Mouse (Mus musculus): ENCODE results near the gene Cntfr. TPM values are rescaled to one million over a fixed set of nuclear protein-coding genes. Genes with fewer than 3 reads are reported as not detected.

Cntfr gene
- polyA plus RNA-seq, 1 experiment from 2014 or later, result 32.7 TPM

DNA sequence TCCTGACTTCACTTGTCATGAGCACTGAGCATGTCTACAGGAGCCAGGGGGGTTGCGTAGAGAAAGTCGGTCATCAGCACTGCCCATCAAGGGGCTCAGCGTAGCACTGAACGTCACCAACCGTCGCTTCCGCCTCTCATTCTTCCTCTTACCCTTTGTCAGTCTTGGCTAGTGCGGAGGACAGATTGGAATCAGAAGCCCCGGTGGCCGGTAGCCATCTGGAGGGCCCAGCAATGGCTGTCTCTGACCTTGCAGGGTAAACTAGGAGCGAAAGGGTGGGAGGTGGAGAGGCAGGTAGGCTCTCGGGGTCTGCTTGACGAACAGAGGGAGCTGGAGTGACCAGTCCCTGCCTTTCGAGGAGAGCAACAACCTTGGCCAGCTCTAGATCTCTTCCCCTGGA is 74.8 kb downstream of the Cntfr start:
- H3K27me3 ChIP-seq, result peaks cover 27% of the 10 kb centered on the region

DNA sequence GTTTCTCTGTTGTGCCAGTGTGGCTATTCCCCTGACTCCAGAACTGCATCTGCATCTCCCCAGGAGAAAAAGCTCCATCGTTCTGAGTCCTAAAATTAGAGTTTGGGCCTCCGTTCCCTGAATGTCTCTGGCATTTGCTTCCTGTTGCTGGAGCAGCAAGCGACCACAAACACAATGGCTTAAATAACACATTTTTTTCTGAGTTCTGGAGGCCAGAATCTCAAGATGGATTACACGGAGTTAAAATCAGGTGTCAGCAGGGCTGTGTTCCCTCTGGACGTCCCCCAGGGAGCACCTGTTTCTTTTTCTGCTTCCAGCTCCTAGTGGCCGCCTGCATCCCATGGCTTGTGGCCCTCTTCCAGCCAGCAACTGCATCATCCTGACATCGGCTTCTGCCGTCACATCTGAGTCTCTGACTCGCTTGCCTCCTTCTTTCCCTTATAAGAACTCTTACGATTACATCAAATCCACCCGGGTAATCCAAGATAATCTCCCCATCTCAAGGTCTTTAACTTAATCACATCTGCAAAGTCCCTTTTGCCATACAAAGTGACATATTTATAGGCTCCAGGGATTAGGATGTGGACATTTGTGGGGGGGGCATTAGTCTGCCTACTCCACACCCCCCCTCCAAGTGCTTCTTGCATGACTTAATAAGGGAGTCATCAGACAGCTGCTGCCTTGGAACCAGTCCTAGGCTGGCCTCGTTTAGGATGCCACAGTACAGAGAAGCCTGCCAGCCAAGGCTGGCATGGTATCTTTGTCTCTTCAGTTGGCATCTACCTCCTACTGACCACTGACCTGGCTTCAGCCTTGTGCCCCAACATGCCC is 77.8 kb downstream of the Cntfr start:
- Histone ChIP-seq H3K27ac (0 out of 2 replicates have a peak overlapping the region, but pooled peaks have one; percentile 1), H3K27me3 (peaks cover 23% of the 10 kb centered on the region; the same call in 1 of the 2 replicates), H3K4me2 (replicated peaks) (no peak overlapping the region), H3K36me3 (no peaks in the 10 kb centered on the region), H3K9me3 (no peaks in the 10 kb centered on the region), H3K9ac (replicated peaks) (no peak overlapping the region), H3K4me1 (replicated peaks) (peaks cover 37% of the 10 kb centered on the region), H3K4me3 (replicated peaks) (no peak overlapping the region)
- 37% methylated on average over 12 of the region's 12 CpGs for WGBS
- ATAC-seq, result no peak

More for the DNA sequence above, 74.8 kb downstream of the Cntfr start:
- H3K4me3 ChIP-seq (replicated peaks), result no peak overlapping the region
- H3K4me1 ChIP-seq (replicated peaks), result peaks cover 23% of the 10 kb centered on the region
- WGBS, result 92% methylated on average over 14 of the region's 14 CpGs
- H3K36me3 ChIP-seq, result no peaks in the 10 kb centered on the region
- H3K9me3 ChIP-seq, result no peaks in the 10 kb centered on the region
- no peak overlapping the region for H3K4me2 ChIP-seq (replicated peaks)
- ATAC-seq, result no peak
- H3K9ac ChIP-seq (replicated peaks), result no peak overlapping the region
- no peak overlapping the region for H3K27ac ChIP-seq

DNA sequence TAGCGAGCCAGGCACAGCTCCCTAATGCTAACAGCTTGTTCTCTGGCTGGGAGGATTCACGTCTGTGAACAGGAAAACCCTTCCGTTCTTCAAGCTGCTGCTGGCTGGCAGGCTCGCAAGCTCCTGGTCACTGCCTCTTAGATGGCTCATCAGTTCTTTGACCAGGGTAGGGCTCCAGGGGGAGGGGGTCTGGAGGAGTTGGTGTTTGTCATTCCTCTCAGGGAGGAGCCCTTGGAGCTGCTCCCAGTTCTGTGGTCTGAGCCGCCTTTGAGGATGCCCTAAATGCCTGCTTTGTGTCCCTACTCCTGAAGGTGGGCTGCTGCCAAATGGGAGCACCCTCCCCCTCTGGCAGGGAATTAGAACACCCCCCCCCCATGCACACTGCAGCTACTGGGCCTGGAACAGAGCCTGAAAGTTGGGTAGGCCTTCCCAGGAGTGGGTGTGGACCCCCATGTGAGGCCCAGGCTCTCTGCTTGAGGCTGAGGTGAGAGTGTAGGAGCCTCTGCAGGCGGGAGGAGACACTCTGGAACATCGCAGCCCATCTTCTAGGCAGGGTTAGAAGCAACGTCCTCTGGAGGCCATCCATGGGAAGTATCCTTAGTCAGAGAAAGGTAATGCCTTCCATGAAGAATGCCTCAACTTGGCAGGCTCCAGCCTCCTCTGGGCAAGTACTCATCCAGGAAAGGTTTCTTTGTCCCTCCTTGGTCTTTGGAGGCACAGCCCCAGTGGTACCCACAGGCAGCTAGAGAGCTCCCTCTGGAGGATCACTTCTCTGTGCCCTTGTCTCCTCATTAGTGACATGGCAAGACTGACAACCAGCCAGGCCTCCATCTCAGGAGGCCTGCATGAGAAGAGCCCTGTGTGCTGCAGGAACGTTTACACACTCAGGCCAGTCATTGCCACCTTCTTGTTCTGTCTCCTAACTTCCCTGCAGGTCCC is 81.0 kb downstream of the Cntfr start:
- Histone ChIP-seq H3K36me3 (no peaks in the 10 kb centered on the region), H3K9ac (replicated peaks) (no peak overlapping the region), H3K4me1 (replicated peaks) (peaks cover 67% of the 10 kb centered on the region), H3K4me2 (replicated peaks) (no peak overlapping the region), H3K27ac (peak overlapping the region; percentile 49), H3K27me3 (peaks cover 10% of the 10 kb centered on the region; the same call in 1 of the 2 replicates), H3K9me3 (no peaks in the 10 kb centered on the region), H3K4me3 (replicated peaks) (no peak overlapping the region)
- peak; percentile 64 for ATAC-seq
- 66% methylated on average over 9 of the region's 9 CpGs for WGBS

DNA sequence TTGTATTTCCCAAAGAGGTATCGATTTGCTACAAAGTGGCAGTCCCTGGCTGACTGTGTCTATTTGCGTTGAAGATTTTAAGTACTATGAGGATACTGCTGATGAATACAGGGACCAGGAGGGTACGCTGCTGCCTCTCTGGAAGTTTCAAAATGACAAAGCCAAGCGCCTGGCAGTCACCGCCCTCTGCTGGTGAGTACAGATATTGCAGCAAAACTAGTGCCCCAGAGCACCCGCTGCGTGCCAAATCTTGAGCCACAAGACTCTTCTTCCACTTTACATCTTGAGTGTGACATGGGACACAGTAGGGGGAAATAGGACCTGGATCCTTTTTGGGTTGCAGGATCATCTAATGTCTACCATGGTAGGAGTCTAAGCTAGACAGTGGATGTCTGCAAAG is 82.7 kb downstream of the Cntfr start:
- H3K9me3 ChIP-seq, result no peaks in the 10 kb centered on the region
- H3K4me3 ChIP-seq (replicated peaks), result no peak overlapping the region
- H3K9ac ChIP-seq (replicated peaks), result no peak overlapping the region
- ATAC-seq, result peak; percentile 46; the same call in 1 of the 2 replicates
- no peaks in the 10 kb centered on the region for H3K36me3 ChIP-seq
- no peak overlapping the region for H3K4me2 ChIP-seq (replicated peaks)
- 7% methylated on average over 7 of the region's 7 CpGs for WGBS
- peak overlapping the region; percentile 25; the same call in 1 of the 2 replicates for H3K27ac ChIP-seq
- H3K4me1 ChIP-seq (replicated peaks), result peaks cover 74% of the 10 kb centered on the region
- peaks cover 10% of the 10 kb centered on the region; the same call in 1 of the 2 replicates for H3K27me3 ChIP-seq

DNA sequence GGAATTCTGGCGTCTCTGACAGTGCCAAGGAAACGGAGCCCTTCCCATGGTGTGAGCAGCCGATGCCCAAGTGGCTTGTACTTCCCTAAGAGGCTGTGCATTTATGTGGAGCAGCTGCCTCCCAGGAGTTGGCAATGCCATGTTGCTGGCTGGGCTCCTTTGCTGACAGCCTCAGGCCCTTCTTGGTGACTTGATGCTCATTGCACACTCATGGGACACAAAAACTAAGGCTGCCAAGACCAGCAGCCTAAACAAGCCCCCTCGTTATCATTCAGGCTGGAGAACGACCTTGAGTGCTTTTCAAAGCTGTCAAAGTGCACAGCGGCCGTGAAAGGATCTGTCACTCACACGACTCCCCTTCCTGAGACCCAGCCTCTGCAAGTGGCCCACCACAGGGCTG is 84.7 kb downstream of the Cntfr start:
- Histone ChIP-seq H3K9me3 (no peaks in the 10 kb centered on the region), H3K4me1 (replicated peaks) (peaks cover 60% of the 10 kb centered on the region), H3K9ac (replicated peaks) (no peak overlapping the region), H3K36me3 (no peaks in the 10 kb centered on the region), H3K27ac (peak overlapping the region; percentile 78), H3K4me3 (replicated peaks) (no peak overlapping the region), H3K4me2 (replicated peaks) (no peak overlapping the region), H3K27me3 (peaks cover 9% of the 10 kb centered on the region; the same call in 1 of the 2 replicates)
- 10% methylated on average over 8 of the region's 8 CpGs for WGBS
- peak; percentile 60 for ATAC-seq

DNA sequence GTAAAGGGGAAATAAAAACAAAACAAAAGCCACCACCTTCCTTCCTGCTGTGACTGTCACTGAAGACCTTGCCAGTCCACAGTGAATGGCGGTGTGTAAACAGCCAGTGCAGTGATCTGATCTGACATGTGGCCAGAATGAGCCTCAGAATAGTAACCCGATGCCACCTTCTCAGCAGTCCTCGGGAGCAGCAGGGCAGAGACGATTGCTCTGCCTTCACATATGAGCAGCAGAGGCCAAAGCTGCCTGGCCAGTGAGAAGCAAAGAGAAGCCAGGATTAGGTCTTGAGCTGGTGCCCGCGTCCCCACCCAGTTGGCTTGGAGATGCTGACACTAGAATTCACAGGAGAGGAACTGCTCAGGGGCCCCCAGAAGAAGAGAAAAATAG is 86.3 kb downstream of the Cntfr start:
- 32% methylated on average over 6 of the region's 6 CpGs for WGBS
- no peak for ATAC-seq
- Histone ChIP-seq H3K9me3 (no peaks in the 10 kb centered on the region), H3K9ac (replicated peaks) (no peak overlapping the region), H3K27ac (peak overlapping the region; percentile 2; the same call in 1 of the 2 replicates), H3K4me1 (replicated peaks) (peaks cover 54% of the 10 kb centered on the region), H3K27me3 (peaks cover 9% of the 10 kb centered on the region; the same call in 1 of the 2 replicates), H3K36me3 (no peaks in the 10 kb centered on the region), H3K4me2 (replicated peaks) (no peak overlapping the region), H3K4me3 (replicated peaks) (no peak overlapping the region)

DNA sequence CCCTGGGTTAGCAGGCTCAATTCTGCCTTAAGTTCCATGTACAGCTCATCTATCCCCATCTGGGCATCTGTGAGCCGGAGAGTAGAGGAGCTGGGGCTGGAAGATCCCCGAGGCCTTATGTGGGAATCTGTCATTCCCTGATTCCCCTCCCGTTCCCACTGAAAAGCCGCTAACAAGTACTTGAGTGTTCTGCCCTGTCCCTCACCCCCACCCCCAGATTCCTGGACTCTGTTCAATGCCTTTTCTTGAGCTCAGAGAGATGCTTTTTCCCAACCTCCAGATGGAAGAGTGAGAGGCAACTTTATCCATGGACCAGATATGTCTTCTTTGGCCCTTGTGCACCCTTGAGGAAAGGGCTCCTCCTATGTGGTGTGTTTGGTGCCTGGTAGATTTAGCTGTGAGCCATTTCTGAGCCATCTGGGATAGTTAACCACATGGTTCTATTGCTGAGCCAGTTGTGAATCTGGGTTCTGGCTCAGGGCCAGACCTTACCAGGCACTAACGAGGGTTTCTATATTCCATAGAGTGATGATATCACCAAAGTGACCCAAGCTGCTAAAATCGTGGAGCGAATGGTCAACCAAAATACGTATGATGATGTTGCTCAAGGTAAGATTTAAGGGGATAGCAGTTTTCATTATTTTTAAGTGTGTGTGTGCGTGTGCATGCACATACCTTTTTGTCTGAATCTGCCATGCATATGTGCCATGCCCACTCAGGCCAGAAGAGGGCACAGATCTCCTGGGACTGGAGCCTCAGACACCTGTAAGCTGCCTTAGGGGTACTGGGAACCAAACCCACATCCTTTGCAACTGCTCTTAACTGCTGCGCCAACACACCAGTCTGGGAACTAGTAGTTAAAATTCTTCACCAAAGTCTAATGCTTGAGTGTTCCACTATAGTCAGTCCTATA is 87.0 kb downstream of the Cntfr start:
- 81% methylated on average over 10 of the region's 10 CpGs for WGBS
- H3K36me3 ChIP-seq, result no peaks in the 10 kb centered on the region
- H3K4me1 ChIP-seq (replicated peaks), result peaks cover 52% of the 10 kb centered on the region
- H3K9me3 ChIP-seq, result no peaks in the 10 kb centered on the region
- no peak overlapping the region for H3K9ac ChIP-seq (replicated peaks)
- peaks cover 3% of the 10 kb centered on the region; the same call in 1 of the 2 replicates for H3K27me3 ChIP-seq
- no peak for ATAC-seq
- H3K4me3 ChIP-seq (replicated peaks), result no peak overlapping the region
- no peak overlapping the region; the same call in 1 of the 2 replicates for H3K27ac ChIP-seq
- no peak overlapping the region for H3K4me2 ChIP-seq (replicated peaks)

Other genes starting within 250 kb of the Cntfr start
- 5.2 and 6.3 TPM in 2 replicates for gene Kif24, start 232.2 kb downstream of the Cntfr start, polyA plus RNA-seq (2015; fragmentation: Nextera tagmentation; extraction: Ambion mirVana)
- 62.0 and 62.7 TPM in 2 replicates for gene Nudt2, start 231.9 kb downstream of the Cntfr start, polyA plus RNA-seq (2015; fragmentation: Nextera tagmentation; extraction: Ambion mirVana)
- gene AI464131, start 194.0 kb downstream of the Cntfr start, polyA plus RNA-seq (2015; fragmentation: Nextera tagmentation; extraction: Ambion mirVana), result 5.5 and 5.7 TPM in 2 replicates
- 8.3 and 8.5 TPM in 2 replicates for gene 1110017D15Rik, start 179.8 kb downstream of the Cntfr start, polyA plus RNA-seq (2015; fragmentation: Nextera tagmentation; extraction: Ambion mirVana)
- 13.1 and 18.8 TPM in 2 replicates for gene Fam219a, start 127.6 kb downstream of the Cntfr start, polyA plus RNA-seq (2015; fragmentation: Nextera tagmentation; extraction: Ambion mirVana)
- 2.4 and 2.7 TPM in 2 replicates for gene Dnaic1, start 127.3 kb downstream of the Cntfr start, polyA plus RNA-seq (2015; fragmentation: Nextera tagmentation; extraction: Ambion mirVana)
- 81.6 and 92.1 TPM in 2 replicates for gene Enho, start 56.8 kb downstream of the Cntfr start, polyA plus RNA-seq (2015; fragmentation: Nextera tagmentation; extraction: Ambion mirVana)
- gene Il11ra1, start 2.9 kb upstream of the Cntfr start, polyA plus RNA-seq (2015; fragmentation: Nextera tagmentation; extraction: Ambion mirVana), result 34.0 and 34.9 TPM in 2 replicates
- gene Rpp25l, start 16.4 kb upstream of the Cntfr start, polyA plus RNA-seq (2015; fragmentation: Nextera tagmentation; extraction: Ambion mirVana), result 63.9 and 67.4 TPM in 2 replicates
- 270 and 278 TPM in 2 replicates for gene Dctn3, start 26.1 kb upstream of the Cntfr start, polyA plus RNA-seq (2015; fragmentation: Nextera tagmentation; extraction: Ambion mirVana)
- 0.26 and 0.32 TPM in 2 replicates for gene Arid3c, start 34.1 kb upstream of the Cntfr start, polyA plus RNA-seq (2015; fragmentation: Nextera tagmentation; extraction: Ambion mirVana)
- 29.7 and 30.0 TPM in 2 replicates for gene Galt, start 58.1 kb upstream of the Cntfr start, polyA plus RNA-seq (2015; fragmentation: Nextera tagmentation; extraction: Ambion mirVana)
- gene Sigmar1, start 59.1 kb upstream of the Cntfr start, polyA plus RNA-seq (2015; fragmentation: Nextera tagmentation; extraction: Ambion mirVana), result 47.9 and 49.9 TPM in 2 replicates
- 235 and 237 TPM in 2 replicates for gene Ccl27a, start 77.2 kb upstream of the Cntfr start, polyA plus RNA-seq (2015; fragmentation: Nextera tagmentation; extraction: Ambion mirVana)
- gene Gm21541, start 206.5 kb upstream of the Cntfr start, polyA plus RNA-seq (2015; fragmentation: Nextera tagmentation; extraction: Ambion mirVana), result not detected in 2 replicates
- 7.8 and 8.7 TPM in 2 replicates for gene Gm20878, start 244.5 kb upstream of the Cntfr start, polyA plus RNA-seq (2015; fragmentation: Nextera tagmentation; extraction: Ambion mirVana)